Comparison of ENCODE assay signal across 23 mouse cellular contexts in genomic region chr2:131773691-131774090, GRCm38 (mm10).
DNase-seq lines count a peak whose midpoint lies in the region; ATAC-seq and TF ChIP-seq lines count a peak whose summit lies in the region.
"Had no signal": no experiment of that assay in that cellular context is flagged by ENCODE, and none has a peak within 500 bp of the region (broad histone marks: within the 10 kb centered on the region; RNA-seq: fewer than 3 reads in every experiment).

No protein-coding gene starts in this region.

- TF ChIP-seq POLR2A in limb, embryonic 14.5 days (IDR thresholded peaks at IDR 0.05; ENCODE audit: borderline replicate concordance, extremely low read depth, insufficient read depth, insufficient read length), result no peak

- 35% methylated on average over 4 of the region's 4 CpGs for WGBS in limb, embryonic 14.5 days
- 88% methylated on average over 4 of the region's 4 CpGs for WGBS in limb, embryonic 10.5 days

- DNase-seq in frontal cortex, postnatal 14 days (ENCODE audit: low spot score in 2 of 2), result no peak
- peak; percentile 25 to 28 for DNase-seq in kidney, postnatal 4 days
- no peak for DNase-seq in kidney, postnatal 25 days
- DNase-seq in limb, embryonic 14.5 days (ENCODE audit: low spot score), result peak; percentile 49
- DNase-seq in limb, embryonic 10.5 days (ENCODE audit: low spot score), result no peak
- peak; percentile 81 for DNase-seq in NIH3T3 (ENCODE audit: low read depth)
- no peak for DNase-seq in thymus, postnatal 10 days (ENCODE audit: low spot score in 2 of 2)
- DNase-seq: adrenal gland, postnatal 25 days; cerebellum, adult 11 months; cerebellum, adult 8-10 months; cerebellum, postnatal 14 days; gastrocnemius, postnatal 14 days; heart, adult 2 months; heart, postnatal 14 days had no signal

- no peak overlapping the region for H3K27ac ChIP-seq in limb, embryonic 14.5 days (replicated peaks; ENCODE audit: low read depth, low read length)
- H3K27ac ChIP-seq in limb, embryonic 10.5 days, result no peak overlapping the region
- H3K27ac ChIP-seq: embryonic facial prominence, embryonic 12.5 days; forebrain, embryonic 15.5 days; heart, adult 2 months; heart, embryonic 15.5 days; hindbrain, embryonic 13.5 days; hindbrain, postnatal 0 days had no signal

- no peaks in the 10 kb centered on the region for H3K27me3 ChIP-seq in limb, embryonic 14.5 days (ENCODE audit: control insufficient read depth, insufficient read depth, low read length)
- no peaks in the 10 kb centered on the region for H3K27me3 ChIP-seq in limb, embryonic 10.5 days (ENCODE audit: low read depth, poor library complexity, severe bottlenecking)
- H3K27me3 ChIP-seq: embryonic facial prominence, embryonic 12.5 days; forebrain, embryonic 15.5 days; heart, embryonic 15.5 days; hindbrain, embryonic 13.5 days; Patski had no signal

- no peaks in the 10 kb centered on the region for H3K9me3 ChIP-seq in limb, embryonic 14.5 days (ENCODE audit: control insufficient read depth, low read length)
- H3K9me3 ChIP-seq in limb, embryonic 10.5 days (replicated peaks), result no peaks in the 10 kb centered on the region
- H3K9me3 ChIP-seq: embryonic facial prominence, embryonic 12.5 days; forebrain, embryonic 15.5 days; heart, embryonic 15.5 days; hindbrain, embryonic 13.5 days had no signal

- peaks cover 15% of the 10 kb centered on the region; the same call in 1 of the 2 replicates for H3K4me1 ChIP-seq in limb, embryonic 14.5 days (ENCODE audit: control insufficient read depth, insufficient read depth, low read length)
- H3K4me1 ChIP-seq in limb, embryonic 10.5 days, result 0 out of 2 replicates have a peak, but pooled peaks cover 3% of the 10 kb centered on the region
- H3K4me1 ChIP-seq: embryonic facial prominence, embryonic 12.5 days; forebrain, embryonic 15.5 days; heart, embryonic 15.5 days; hindbrain, embryonic 13.5 days had no signal

- no peak overlapping the region for H3K9ac ChIP-seq in limb, embryonic 14.5 days (ENCODE audit: low read depth, low read length, severe bottlenecking)
- H3K9ac ChIP-seq: embryonic facial prominence, embryonic 12.5 days; forebrain, embryonic 15.5 days; heart, embryonic 15.5 days; hindbrain, embryonic 13.5 days had no signal

- H3K4me2 ChIP-seq in limb, embryonic 14.5 days (replicated peaks; ENCODE audit: low read depth, low read length, severe bottlenecking), result no peak overlapping the region
- H3K4me2 ChIP-seq: embryonic facial prominence, embryonic 12.5 days; forebrain, embryonic 15.5 days; heart, embryonic 11.5 days; heart, embryonic 15.5 days; hindbrain, embryonic 13.5 days had no signal

- no peak overlapping the region for H3K4me3 ChIP-seq in limb, embryonic 14.5 days (replicated peaks; ENCODE audit: low read length)
- H3K4me3 ChIP-seq in limb, embryonic 10.5 days, result no peak overlapping the region
- H3K4me3 ChIP-seq: embryonic facial prominence, embryonic 12.5 days; forebrain, embryonic 15.5 days; heart, adult 2 months; heart, embryonic 15.5 days; hindbrain, embryonic 13.5 days had no signal

- peak; percentile 18; the same call in 1 of the 2 replicates for ATAC-seq in frontal cortex, adult (ENCODE audit: low TSS enrichment)
- ATAC-seq in limb, embryonic 14.5 days (ENCODE audit: low FRiP score, low read depth), result peak; percentile 63; the same call in 1 of the 2 replicates
- ATAC-seq: activated CD4-positive, CD25-positive, alpha-beta regulatory T cell, adult 4 months; forebrain, embryonic 15.5 days; hindbrain, postnatal 0 days; Patski had no signal

- H3K36me3 ChIP-seq in limb, embryonic 14.5 days (ENCODE audit: control insufficient read depth, insufficient read depth, low read length), result no peaks in the 10 kb centered on the region
- H3K36me3 ChIP-seq in limb, embryonic 10.5 days, result no peaks in the 10 kb centered on the region
- H3K36me3 ChIP-seq: embryonic facial prominence, embryonic 12.5 days; forebrain, embryonic 15.5 days; heart, embryonic 15.5 days; hindbrain, embryonic 13.5 days had no signal

Comparison
In these comparisons a context has a peak if more than half of its experiments do, and no peak if none do; other contexts are left out.
1. DNase-seq: peak in kidney, postnatal 4 days (2 of 2), limb, embryonic 14.5 days (single experiment) and NIH3T3 (single experiment); none in frontal cortex, postnatal 14 days (0 of 2), kidney, postnatal 25 days (0 of 2), limb, embryonic 10.5 days (single experiment) and thymus, postnatal 10 days (0 of 2).